Mouse (Mus musculus): ENCODE data around the gene Atp6v0e2.

The Atp6v0e2 gene

DNA sequence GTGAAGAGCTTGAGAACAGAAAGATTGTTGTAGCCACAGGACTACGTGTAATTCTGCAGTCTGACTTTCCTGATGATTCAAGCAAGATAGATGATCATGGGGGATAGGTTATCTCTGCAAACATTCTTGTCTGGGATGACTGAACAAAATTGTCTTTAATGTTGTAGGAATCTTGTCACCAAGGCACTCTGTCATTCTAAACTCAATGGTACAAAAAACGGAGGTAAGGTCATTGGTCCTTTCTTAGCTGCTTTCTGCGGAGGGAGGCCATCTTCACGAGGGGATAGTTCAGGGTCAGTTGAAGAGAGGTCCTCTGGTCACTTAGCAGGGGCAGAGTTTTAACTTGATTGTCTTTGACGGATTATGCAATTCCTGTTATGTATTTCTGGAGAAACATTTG is 41.3 kb downstream of the Atp6v0e2 start:
- DNase-seq (ENCODE audit: low spot score) = no peak

DNA sequence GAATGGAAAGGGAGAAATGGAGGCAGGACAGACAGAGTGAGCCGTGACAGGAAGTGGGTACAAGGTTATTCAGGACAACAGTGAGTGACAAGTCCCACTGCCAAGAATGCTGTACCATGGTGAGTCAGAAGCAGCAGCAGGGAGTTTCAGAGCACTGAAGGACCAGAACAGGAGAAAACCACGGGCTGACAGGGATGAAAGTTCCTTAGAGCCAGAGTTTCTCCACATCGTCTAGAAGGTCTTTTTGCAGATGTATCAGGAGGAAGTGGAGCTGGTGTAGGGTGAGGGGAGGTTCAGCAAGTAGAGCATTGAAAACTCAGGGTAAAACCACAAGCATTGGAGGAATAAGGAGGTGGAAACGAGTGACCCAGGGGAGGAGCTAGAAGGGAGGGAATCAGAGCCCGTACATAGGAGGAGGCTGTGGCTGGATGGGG is 41.8 kb downstream of the Atp6v0e2 start:
- no peak for DNase-seq (ENCODE audit: low spot score)

DNA sequence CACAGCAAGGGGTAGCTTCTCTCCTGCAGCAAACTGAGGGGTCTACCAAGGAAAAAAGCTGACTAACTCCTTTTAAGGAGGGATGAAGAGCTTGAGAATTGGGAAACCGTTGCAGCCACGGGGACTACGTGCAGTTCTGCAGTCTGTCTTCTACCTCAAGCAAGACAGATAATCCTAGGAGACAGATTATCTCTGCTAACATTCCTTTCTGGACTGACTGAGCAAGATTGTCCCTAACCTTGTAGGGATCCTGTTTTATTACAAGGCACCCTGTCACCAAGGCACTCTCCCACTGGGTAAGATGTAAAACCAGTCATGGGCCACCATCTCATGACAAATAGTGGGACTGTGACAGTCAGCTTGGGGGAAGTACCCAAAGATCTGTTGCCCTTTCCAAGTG is 43.8 kb downstream of the Atp6v0e2 start:
- DNase-seq (ENCODE audit: low spot score) = no peak

DNA sequence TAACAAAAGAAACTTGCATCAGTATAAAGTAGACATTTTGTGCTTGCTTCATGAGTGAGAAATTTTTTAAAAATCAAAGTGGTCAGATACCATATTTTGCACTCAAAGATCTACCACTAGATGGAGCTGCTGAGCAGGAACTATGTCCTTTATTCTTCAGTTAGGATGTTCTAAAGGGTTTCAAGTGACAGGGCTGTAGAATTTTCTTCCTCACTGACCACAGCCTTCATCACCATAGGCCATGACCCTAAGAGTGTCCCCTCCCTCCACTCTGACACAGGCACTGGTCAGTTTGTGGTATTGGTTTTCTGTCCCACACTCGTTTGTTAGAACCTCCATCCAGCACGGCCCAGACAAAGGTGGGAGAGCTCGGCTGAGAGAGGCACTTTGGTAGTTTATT is 44.6 kb downstream of the Atp6v0e2 start:
- peak; percentile 68 for DNase-seq (ENCODE audit: low spot score)

DNA sequence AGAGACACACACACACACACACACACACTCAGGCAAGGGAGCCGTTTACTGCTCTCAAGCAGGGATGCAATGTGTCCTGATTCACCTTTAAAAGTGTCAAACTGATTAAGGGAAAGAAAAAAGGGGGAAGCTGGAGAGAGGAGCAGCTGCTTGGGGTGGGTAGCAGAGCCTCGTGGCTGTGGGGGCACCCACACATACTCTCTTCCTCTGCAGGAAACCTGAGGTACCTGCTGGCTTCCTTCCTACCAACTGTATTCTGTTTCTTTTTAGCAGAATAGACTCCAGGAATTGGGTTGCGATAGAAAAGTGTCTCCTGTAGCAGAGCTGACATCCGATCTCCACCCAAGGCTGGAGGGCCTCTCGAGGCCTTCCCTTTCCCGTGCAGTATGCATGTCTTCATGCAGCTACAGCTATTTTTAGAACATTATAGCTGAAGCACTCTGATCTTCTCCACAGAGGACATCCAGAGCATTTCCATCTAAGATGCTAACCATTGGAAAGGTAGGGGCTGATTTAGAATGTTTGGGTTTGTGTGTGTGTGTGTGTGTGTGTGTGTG is 51.9 kb downstream of the Atp6v0e2 start, which contains the start of gene Gm45021:
Gene Gm45021, plus strand, starts transcription at position 417 of the 557 bp plus-strand sequence.
- DNase-seq (ENCODE audit: low spot score) = no peak
